Mouse (Mus musculus) hindbrain, embryonic 16.5 days (tissue): ENCODE results near the gene Rsph1. TPM values are rescaled to one million over a fixed set of nuclear protein-coding genes. Genes with fewer than 3 reads are reported as not detected.

Source experiments
- ATAC-seq: fragments of 200-750 bp; cut with Nextera tagmentation; 2 replicates; pipeline ENCODE4 v1.8.0; 2017; ENCODE audit warnings: moderate TSS enrichment, moderate library complexity
- H3K27ac ChIP-seq: fragments of 300-500 bp; sonication (generic); 2 replicates; pipeline ENCODE4 v1.5.1; 2014; ENCODE audit warnings: low read depth, mild to moderate bottlenecking, control low read depth, low read length, moderate library complexity
- H3K27me3 ChIP-seq: fragments of 300-500 bp; sonication (generic); replicated peaks from 2 replicates; pipeline ENCODE4 v1.6.1; 2014; ENCODE audit warnings: low read length; ENCODE audit not compliant: control insufficient read depth, insufficient read depth
- H3K36me3 ChIP-seq: fragments of 300-500 bp; sonication (generic); 2 replicates; pipeline ENCODE4 v1.6.1; 2014; ENCODE audit warnings: mild to moderate bottlenecking, low read length, moderate library complexity, mixed read lengths; ENCODE audit not compliant: control insufficient read depth, insufficient read depth
- H3K4me1 ChIP-seq: fragments of 300-500 bp; sonication (generic); 2 replicates; pipeline ENCODE4 v1.6.1; 2014; ENCODE audit warnings: low read depth, low read length; ENCODE audit not compliant: control insufficient read depth, insufficient read depth
- H3K4me2 ChIP-seq: fragments of 300-500 bp; sonication (generic); 2 replicates; pipeline ENCODE4 v1.6.1; 2014; ENCODE audit warnings: mild to moderate bottlenecking, low read length, control low read depth, moderate library complexity
- H3K4me3 ChIP-seq: fragments of 300-500 bp; sonication (generic); 2 replicates; pipeline ENCODE4 v1.5.1; 2014; ENCODE audit warnings: mild to moderate bottlenecking, low read length, control low read depth, moderate library complexity
- H3K9ac ChIP-seq: fragments of 300-500 bp; sonication (generic); 2 replicates; pipeline ENCODE4 v1.6.1; 2014; ENCODE audit warnings: low read depth, mild to moderate bottlenecking, control low read depth, low read length, moderate library complexity
- H3K9me3 ChIP-seq: fragments of 300-500 bp; sonication (generic); 2 replicates; pipeline ENCODE4 v1.6.1; 2014; ENCODE audit warnings: mild to moderate bottlenecking, low read length, moderate library complexity; ENCODE audit not compliant: control insufficient read depth
- WGBS: fragments of 180-500 bp; shearing (Covaris S2); extraction: QIAGEN DNeasy Blood & Tissue Kit; methylation state at CpG from one replicate; pipeline ENCODE4 v1.1.7; 2014; 5-methylcytosine and 5-hydroxymethylcytosine counted together
- polyA plus RNA-seq: library from polyadenylated mRNA; unstranded; fragments of >200 nt; fragmentation: Nextera tagmentation; extraction: Ambion mirVana; gene quantifications from 2 replicates; pipeline ENCODE4 v1.2.1, GENCODE M21; 2015

Rsph1 gene
- polyA plus RNA-seq, result 6.4 and 8.8 TPM in 2 replicates

GRCm38 (mm10) chr17:31276922-31277918 is at the start of gene Rsph1:
Gene Rsph1 (minus strand): TSS chr17:31277383.
- Histone ChIP-seq H3K36me3 (no peaks in the 10 kb centered on the region), H3K4me3 (peak within 1 kb of the TSS; percentile 50), H3K27ac (peak within 1 kb of the TSS; percentile 48), H3K4me2 (peak within 1 kb of the TSS; percentile 74), H3K9ac (peak within 1 kb of the TSS; percentile 61), H3K4me1 (peaks cover 6% of the 10 kb centered on the region; the same call in 1 of the 2 replicates), H3K27me3 (no peaks in the 10 kb centered on the region), H3K9me3 (no peaks in the 10 kb centered on the region)
- 9% methylated on average over 44 of the region's 44 CpGs for WGBS
- ATAC-seq, result peak; percentile 92

GRCm38 (mm10) chr17:31326220-31326852 is 49.2 kb upstream of the Rsph1 start:
- WGBS, result 38% methylated on average over 9 of the region's 9 CpGs
- ATAC-seq, result peak; percentile 25; the same call in 1 of the 2 replicates
- Histone ChIP-seq H3K36me3 (0 out of 2 replicates have a peak, but pooled peaks cover 2% of the 10 kb centered on the region), H3K27me3 (no peaks in the 10 kb centered on the region), H3K4me1 (no peaks in the 10 kb centered on the region), H3K4me2 (no peak overlapping the region), H3K9ac (no peak overlapping the region), H3K4me3 (no peak overlapping the region), H3K9me3 (no peaks in the 10 kb centered on the region), H3K27ac (no peak overlapping the region)

- no peaks in the 10 kb centered on the region for H3K4me1 ChIP-seq
- no peak overlapping the region for H3K27ac ChIP-seq
- no peak for ATAC-seq
- H3K9ac ChIP-seq, result no peak overlapping the region
- 0 out of 2 replicates have a peak, but pooled peaks cover 2% of the 10 kb centered on the region for H3K36me3 ChIP-seq
- no peaks in the 10 kb centered on the region for H3K27me3 ChIP-seq
- H3K4me3 ChIP-seq, result no peak overlapping the region
- no peaks in the 10 kb centered on the region for H3K9me3 ChIP-seq
- H3K4me2 ChIP-seq, result no peak overlapping the region
- 73% methylated on average over 13 of the region's 13 CpGs for WGBS
Measured at GRCm38 (mm10) chr17:31325451-31326219, 48.5 kb upstream of the Rsph1 start.

GRCm38 (mm10) chr17:31324227-31324626 is 47.0 kb upstream of the Rsph1 start:
- 92% methylated on average over 8 of the region's 8 CpGs for WGBS

GRCm38 (mm10) chr17:31323379-31323778 is 46.2 kb upstream of the Rsph1 start:
- Histone ChIP-seq H3K9ac (no peak overlapping the region), H3K27ac (no peak overlapping the region), H3K36me3 (0 out of 2 replicates have a peak, but pooled peaks cover 2% of the 10 kb centered on the region), H3K4me3 (no peak overlapping the region), H3K27me3 (no peaks in the 10 kb centered on the region), H3K9me3 (no peaks in the 10 kb centered on the region), H3K4me1 (no peaks in the 10 kb centered on the region), H3K4me2 (no peak overlapping the region)
- ATAC-seq, result no peak
- WGBS, result 82% methylated on average over 4 of the region's 4 CpGs

More at GRCm38 (mm10) chr17:31324227-31324626, 47.0 kb upstream of the Rsph1 start:
- Histone ChIP-seq H3K4me3 (no peak overlapping the region), H3K4me2 (no peak overlapping the region), H3K27me3 (no peaks in the 10 kb centered on the region), H3K27ac (no peak overlapping the region), H3K36me3 (0 out of 2 replicates have a peak, but pooled peaks cover 2% of the 10 kb centered on the region), H3K9ac (no peak overlapping the region), H3K4me1 (no peaks in the 10 kb centered on the region), H3K9me3 (no peaks in the 10 kb centered on the region)
- ATAC-seq, result no peak

- Histone ChIP-seq H3K4me1 (no peaks in the 10 kb centered on the region), H3K4me2 (no peak overlapping the region), H3K27ac (no peak overlapping the region), H3K9me3 (no peaks in the 10 kb centered on the region), H3K27me3 (no peaks in the 10 kb centered on the region), H3K4me3 (no peak overlapping the region), H3K36me3 (0 out of 2 replicates have a peak, but pooled peaks cover 2% of the 10 kb centered on the region), H3K9ac (no peak overlapping the region)
- no peak for ATAC-seq
- 78% methylated on average over 4 of the region's 4 CpGs for WGBS
Measured at GRCm38 (mm10) chr17:31322446-31322845, 45.3 kb upstream of the Rsph1 start.

- 68% methylated on average over 12 of the region's 12 CpGs for WGBS
- Histone ChIP-seq H3K9me3 (no peaks in the 10 kb centered on the region), H3K4me3 (no peak overlapping the region), H3K36me3 (peaks cover 5% of the 10 kb centered on the region; the same call in 1 of the 2 replicates), H3K27me3 (no peaks in the 10 kb centered on the region), H3K9ac (no peak overlapping the region), H3K27ac (no peak overlapping the region), H3K4me2 (no peak overlapping the region), H3K4me1 (no peaks in the 10 kb centered on the region)
- no peak; the same call in 1 of the 2 replicates for ATAC-seq
Measured at GRCm38 (mm10) chr17:31321425-31321824, 44.2 kb upstream of the Rsph1 start.

GRCm38 (mm10) chr17:31318906-31319767 is 42.0 kb upstream of the Rsph1 start:
- Histone ChIP-seq H3K9ac (no peak overlapping the region), H3K4me2 (no peak overlapping the region), H3K4me3 (no peak overlapping the region), H3K9me3 (no peaks in the 10 kb centered on the region), H3K27me3 (no peaks in the 10 kb centered on the region), H3K4me1 (peaks cover 6% of the 10 kb centered on the region; the same call in 1 of the 2 replicates), H3K36me3 (peaks cover 5% of the 10 kb centered on the region; the same call in 1 of the 2 replicates), H3K27ac (no peak overlapping the region)
- WGBS, result 93% methylated on average over 19 of the region's 19 CpGs
- no peak for ATAC-seq
